Mouse (Mus musculus) layer of hippocampus, adult 9-11 months (tissue): ENCODE measurements around the gene Ivd.

ENCODE experiments used
- DNase-seq: peaks from one replicate; pipeline ENCODE4 v3.0.0; 2022

The Ivd gene

DNA sequence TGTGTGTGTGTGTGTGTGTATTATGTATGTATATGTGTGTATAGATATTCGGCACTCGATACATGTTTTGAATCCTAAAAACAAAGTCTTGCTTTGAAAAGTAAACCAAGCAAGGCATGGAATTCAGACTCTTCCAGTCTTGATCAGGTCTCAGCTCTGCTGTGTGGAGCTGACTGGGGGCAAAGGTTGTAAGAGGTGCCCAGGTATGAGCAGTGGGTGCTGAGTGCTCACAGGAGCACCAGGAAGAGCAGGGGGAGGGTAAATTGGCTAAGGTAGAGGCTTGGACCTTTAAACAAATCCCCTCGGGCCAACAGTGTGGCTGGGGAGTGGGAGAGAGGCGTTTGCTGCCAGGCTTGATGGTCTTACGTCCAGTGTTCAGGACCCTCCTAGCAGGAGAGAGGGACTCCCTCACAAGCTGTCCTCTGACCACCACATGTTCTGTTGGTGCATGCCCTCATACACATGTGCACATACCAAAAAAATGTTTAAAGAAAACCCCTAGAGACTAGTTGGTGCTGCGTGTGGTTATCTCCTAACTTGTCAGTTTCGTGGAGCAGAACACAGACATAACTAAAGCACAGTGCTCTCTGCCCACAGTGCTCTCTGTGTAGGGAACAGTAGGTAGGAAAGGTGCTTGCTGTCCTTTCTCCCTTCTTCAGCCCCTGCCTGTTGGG lies 49.0 kb downstream of the Ivd start:
- no peak for DNase-seq

GRCm38 (mm10) chr2:118912706-118913105 lies 51.0 kb downstream of the Ivd start:
- DNase-seq, result no peak

DNA sequence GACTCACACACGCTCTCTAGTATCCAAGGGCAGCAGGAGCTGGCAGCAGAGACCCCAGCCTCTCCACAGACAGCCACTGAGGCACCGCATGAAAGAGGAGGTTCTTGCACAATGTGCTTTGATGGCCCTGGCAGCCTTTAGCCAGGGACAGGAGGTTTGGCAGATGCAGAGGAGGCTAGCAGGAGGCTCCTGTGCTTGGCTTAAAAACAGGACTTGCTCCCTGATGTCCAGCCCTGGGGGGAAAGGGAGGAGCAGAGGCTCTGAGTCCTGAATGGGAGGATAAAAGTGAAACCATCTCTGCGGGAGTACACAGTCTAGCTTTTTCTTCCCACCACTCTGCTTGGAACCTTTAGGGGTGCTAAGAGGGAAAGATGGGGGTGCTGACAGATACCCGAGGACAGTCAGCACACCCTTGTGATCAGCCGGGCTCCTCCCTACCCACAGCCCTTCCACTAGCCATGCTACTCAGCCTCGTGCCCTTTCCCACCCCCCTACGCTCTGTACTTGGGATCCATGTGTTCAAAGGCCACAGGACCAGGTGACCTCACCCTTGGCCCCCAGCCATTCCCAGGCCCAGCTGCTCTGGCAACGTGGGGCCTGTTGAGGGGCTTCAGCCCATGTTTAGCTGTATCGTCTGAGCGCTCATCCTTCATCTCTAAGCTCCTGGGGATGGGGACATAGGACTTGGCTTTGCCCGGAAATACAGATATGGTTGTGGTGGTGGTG lies 52.0 kb downstream of the Ivd start:
- DNase-seq, result no peak

DNA sequence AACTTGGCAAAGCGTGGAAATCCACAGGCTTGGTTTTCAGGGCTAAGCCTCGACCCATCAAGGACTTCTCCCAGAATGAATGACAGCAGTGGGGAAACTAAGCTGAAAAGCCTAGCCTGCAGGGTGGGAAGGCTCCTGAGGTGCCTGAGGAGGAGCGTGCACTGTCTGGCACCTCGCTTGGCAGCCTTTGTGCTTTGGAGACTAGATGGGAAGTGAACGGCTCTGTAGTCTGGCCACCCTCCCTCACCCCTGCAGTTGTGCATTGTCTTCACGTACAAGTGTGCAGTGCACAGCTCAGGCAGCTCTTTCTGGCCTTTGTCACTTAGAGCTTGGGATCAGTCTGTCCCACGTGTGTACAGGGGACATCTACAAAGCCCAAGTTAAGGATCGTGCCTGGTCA lies 52.9 kb downstream of the Ivd start:
- DNase-seq, result no peak

GRCm38 (mm10) chr2:118916436-118916835 lies 54.7 kb downstream of the Ivd start:
- DNase-seq, result no peak

DNA sequence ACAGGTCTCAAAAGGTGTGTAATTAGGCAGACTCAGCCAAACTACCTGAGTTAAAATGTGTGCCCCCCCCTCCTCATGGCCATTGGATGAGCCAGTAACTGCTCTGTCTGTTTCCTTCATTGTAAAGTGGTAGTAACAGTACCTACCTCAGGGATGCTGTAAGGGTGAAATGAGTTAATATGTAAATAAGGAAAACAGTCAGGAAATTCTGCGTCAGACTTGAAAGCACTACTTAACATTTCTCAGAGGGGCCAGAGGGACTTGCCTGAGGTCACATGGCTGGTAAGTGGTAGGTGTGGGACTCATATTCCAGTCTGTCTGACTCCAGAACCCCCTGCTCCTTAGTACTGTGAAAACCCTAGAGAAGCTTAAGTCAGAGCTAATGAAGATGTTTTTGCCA lies 56.8 kb downstream of the Ivd start:
- no peak for DNase-seq

DNA sequence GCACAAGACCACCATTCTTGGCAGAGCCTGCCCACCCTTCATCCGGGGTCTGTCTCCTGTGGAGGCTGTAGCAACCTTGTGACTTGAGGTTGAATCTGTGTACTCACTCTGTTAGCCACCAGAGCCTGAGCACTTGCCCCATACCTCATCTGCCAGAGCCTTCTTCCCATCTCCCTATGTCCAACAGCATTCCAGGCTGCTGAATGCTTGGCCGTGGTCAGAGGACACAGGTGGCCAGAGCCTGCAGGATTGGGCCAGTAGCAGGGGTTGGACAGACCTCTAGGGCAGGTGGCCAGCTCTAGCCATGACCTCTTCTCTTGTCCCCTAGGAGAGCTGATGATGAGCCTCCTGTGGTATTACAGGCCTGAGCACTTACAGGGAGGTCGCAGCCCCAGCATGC lies 58.7 kb downstream of the Ivd start:
- DNase-seq, result no peak

GRCm38 (mm10) chr2:118925952-118926351 lies 64.2 kb downstream of the Ivd start:
- no peak for DNase-seq

GRCm38 (mm10) chr2:118926361-118926997 lies 64.7 kb downstream of the Ivd start, which contains the start of gene Chst14:
Chst14 (plus strand) TSS chr2:118926496.
- peak; percentile 71 for DNase-seq

GRCm38 (mm10) chr2:118926998-118927739 lies 65.4 kb downstream of the Ivd start:
- no peak for DNase-seq
